Mouse (Mus musculus) mouse embryonic stem cell (cell line): Measurements from ENCODE around the gene Zfp287.

Experiments used
- in situ Hi-C, 2 experiments: fragments of 300-500 bp; cut with MboI; formaldehyde crosslinking; loops; 1 replicate in 1 of 2; 3 replicates in 1 of 2; pipeline ENCODE4 v1.14.3; 2019 to 2020; ENCODE audit warnings: low sequenced_read_pairs in 2 of 2, low pct_unique_long_range_greater_than_20kb in 1 of 2, mixed read lengths in 1 of 2; ENCODE audit not compliant: unreplicated experiment in 1 of 2

The Zfp287 gene

GRCm38 (mm10) chr11:62731311-62732021 is at the start of gene Zfp287:
Gene Zfp287 (minus strand): TSS chr11:62731905.
- in situ Hi-C loops = no loop called here

GRCm38 (mm10) chr11:62776510-62776909 is 44.8 kb upstream of the Zfp287 start:
- in situ Hi-C loops = no loop called here

- in situ Hi-C loops = loop anchor here in 1 of 2 experiments (25.0 kb wide), 1 partner anchor 376 kb away; the partner anchor contains the start of gene Pmp22
Observed at GRCm38 (mm10) chr11:62760755-62761457, 29.2 kb upstream of the Zfp287 start.

DNA sequence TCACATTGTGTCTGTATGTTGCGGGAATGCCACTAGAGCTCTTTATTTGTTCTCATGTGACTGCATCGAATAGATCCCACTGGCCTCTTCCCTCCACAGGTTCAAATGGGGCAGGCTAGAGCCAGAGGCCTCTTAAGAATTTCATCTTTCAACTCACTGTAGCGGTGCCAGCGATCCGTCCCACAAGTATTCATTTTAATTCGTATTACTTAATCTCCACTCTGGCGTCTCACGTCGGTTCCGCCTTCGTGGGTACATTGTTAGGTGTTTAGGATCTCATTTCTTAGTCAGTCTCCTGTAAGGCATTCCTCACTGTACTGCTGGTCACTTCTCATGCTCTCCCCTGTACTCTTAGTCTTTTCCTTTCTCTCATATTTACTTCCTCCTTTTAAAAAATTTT is 26.8 kb upstream of the Zfp287 start:
- in situ Hi-C loops = loop anchor here (5.0 to 25.0 kb wide), 4 partner anchors 136 to 379 kb away; partner anchors contain the start of gene Pmp22 (in 1 of the 2)

- in situ Hi-C loops = loop anchor here (5.0 to 25.0 kb wide), 4 partner anchors 137 to 379 kb away; partner anchors contain the start of gene Pmp22 (in 1 of the 2)
Observed at GRCm38 (mm10) chr11:62757906-62758305, 26.2 kb upstream of the Zfp287 start.

DNA sequence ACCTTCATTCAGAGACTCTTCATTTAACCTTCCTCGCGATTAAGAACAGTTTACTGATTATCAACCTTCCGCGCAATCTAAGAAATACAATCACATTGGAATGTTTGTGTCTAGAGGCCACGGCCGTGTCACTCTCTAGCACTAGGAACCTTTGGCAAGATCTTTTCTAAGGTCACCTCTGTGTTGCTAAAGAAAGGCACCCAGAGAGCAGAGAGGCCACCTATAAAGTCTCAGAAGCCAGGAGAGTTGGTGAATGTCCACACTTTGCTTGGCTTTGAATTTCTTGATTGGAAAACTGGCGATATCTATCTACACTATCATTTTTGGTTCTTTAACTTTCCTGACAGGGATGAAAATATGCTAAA is 25.4 kb upstream of the Zfp287 start:
- in situ Hi-C loops = loop anchor here (5.0 to 25.0 kb wide), 4 partner anchors 138 to 380 kb away; partner anchors contain the start of gene Pmp22 (in 1 of the 2)

- in situ Hi-C loops = loop anchor here (5.0 to 25.0 kb wide), 4 partner anchors 138 to 381 kb away; partner anchors contain the start of gene Pmp22 (in 1 of the 2)
Observed at GRCm38 (mm10) chr11:62756456-62757142, 24.9 kb upstream of the Zfp287 start.

- in situ Hi-C loops = loop anchor here (10.0 to 25.0 kb wide), 3 partner anchors 142 to 385 kb away; partner anchors contain the start of gene Pmp22 (in 1 of the 2)
Observed at GRCm38 (mm10) chr11:62752780-62753179, 21.1 kb upstream of the Zfp287 start, which contains the start of gene Gm10428. Gene Gm10428 (plus strand): TSS chr11:62753100.

DNA sequence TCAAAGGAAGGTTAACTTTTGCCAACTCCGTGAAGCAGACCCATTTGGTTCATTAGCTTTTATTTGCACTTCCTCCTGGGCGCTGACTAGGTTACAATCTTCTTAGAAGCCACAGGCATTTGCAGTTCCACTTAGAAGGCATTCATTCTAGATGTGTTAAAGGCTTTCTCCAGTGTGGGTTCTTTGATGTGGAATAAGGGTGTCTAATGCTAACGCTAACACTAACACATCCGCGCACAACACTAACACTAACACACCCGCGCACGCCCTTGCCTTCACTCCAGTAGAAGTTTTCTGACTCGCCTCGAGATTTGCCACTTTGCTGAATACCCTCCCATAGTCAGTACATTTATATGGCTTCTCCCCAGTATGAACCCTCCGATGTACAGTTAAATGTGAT is 20.5 kb upstream of the Zfp287 start:
- in situ Hi-C loops = loop anchor here (10.0 to 25.0 kb wide), 3 partner anchors 143 to 385 kb away; partner anchors contain the start of gene Pmp22 (in 1 of the 2)

DNA sequence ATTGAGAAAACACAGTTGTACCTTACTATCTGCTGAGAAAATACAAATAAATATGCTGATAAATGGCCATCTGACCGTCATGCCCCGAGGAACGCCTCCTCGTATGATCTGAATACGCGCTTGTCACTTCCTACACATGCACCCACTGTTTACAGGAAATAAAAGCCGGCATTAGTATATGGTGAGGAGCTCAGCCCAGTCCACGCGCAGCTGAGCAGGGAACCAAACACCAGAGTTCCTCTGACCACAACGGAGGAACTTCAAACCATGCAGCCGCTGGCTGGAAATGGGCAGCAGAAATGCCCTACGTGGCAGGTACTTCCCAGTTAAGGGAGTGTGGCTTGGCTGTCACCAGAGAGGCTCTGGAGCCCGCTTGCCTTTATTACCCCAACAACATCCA is 17.7 kb upstream of the Zfp287 start:
- in situ Hi-C loops = loop anchor here in 1 of 2 experiments (10.0 kb wide), 1 partner anchor 415 kb away; no protein-coding TSS in a partner anchor

DNA sequence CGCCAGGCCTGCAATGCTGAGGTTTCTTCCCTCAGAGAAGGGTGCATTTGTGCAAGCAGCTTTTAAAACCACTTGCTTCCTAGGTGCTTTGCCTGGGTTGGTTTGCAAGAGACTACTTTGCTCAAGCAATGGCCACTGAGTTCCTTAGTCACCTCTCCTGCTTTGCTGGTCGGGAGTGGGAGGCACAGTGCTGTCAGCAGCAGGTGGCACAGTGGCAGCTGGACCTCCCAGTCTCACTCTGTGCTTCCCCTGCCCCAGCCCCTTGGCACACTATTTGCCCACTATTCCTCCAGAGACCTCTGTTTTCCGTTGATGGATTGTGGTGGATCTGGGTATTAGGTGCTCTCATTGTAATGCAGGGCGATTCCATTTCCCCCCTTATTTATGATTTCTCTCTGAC is 16.4 kb upstream of the Zfp287 start:
- in situ Hi-C loops = loop anchor here in 1 of 2 experiments (10.0 kb wide), 1 partner anchor 417 kb away; no protein-coding TSS in a partner anchor

DNA sequence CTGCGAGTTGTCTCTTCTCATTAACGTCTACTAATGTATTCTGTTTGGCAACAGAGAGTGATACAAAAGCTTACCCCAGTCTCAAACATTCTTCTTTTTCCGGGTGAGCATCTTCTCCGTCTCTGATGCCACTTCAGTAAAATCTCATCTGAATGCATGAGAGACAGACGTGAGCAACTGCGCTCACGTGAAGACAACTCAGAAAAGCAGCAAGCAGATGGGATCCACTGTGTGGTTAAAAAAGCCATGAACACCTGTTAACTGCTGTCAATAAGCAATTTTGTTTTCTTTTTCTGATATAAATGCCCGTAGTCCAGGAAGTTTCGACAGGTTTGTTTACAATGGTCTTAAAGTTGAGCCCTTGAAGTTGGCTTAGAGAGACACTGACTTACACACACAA is 15.5 kb upstream of the Zfp287 start:
- in situ Hi-C loops = loop anchor here in 1 of 2 experiments (10.0 kb wide), 1 partner anchor 418 kb away; no protein-coding TSS in a partner anchor

- in situ Hi-C loops = loop anchor here in 1 of 2 experiments (10.0 kb wide), 1 partner anchor 419 kb away; no protein-coding TSS in a partner anchor
Observed at GRCm38 (mm10) chr11:62746001-62746533, 14.4 kb upstream of the Zfp287 start.

- in situ Hi-C loops = loop anchor here in 1 of 2 experiments (10.0 kb wide), 1 partner anchor 421 kb away; no protein-coding TSS in a partner anchor
Observed at GRCm38 (mm10) chr11:62744103-62744502, 12.4 kb upstream of the Zfp287 start.

GRCm38 (mm10) chr11:62742261-62742957 is 10.7 kb upstream of the Zfp287 start:
- in situ Hi-C loops = loop anchor here in 1 of 2 experiments (10.0 kb wide), 1 partner anchor 422 kb away; no protein-coding TSS in a partner anchor

- in situ Hi-C loops = loop anchor here in 1 of 2 experiments (10.0 kb wide), 1 partner anchor 424 kb away; no protein-coding TSS in a partner anchor
Observed at GRCm38 (mm10) chr11:62741186-62741585, 9.5 kb upstream of the Zfp287 start.

DNA sequence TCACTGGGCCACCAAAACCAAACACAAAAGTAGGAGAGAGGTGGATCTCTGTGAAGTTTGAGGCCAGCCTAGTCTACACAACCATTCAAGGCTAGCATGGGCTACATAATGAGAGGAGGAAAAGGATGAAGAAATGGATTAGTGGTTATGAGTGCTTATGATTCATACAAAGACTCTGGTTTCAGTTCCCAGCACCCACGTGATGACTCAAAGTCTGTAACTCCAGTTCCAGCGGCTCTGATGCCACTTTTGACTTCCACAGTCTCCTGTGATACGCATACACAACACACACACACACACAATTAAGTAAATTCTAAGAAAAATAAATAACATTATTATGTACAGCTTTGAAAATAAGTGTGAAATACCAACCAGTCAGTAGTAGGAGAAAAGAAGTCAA is 960 bp upstream of the Zfp287 start:
- in situ Hi-C loops = no loop called here
